Mouse (Mus musculus) liver, adult 2 months (tissue): ENCODE data around the gene Sept9. TPM values are rescaled to one million over a fixed set of nuclear protein-coding genes. Genes with fewer than 3 reads are reported as not detected.

ENCODE experiments used
- DNase-seq: peaks from one replicate; pipeline ENCODE4 v3.0.0-alpha.2; 2011; ENCODE audit warnings: low read depth, low spot score; ENCODE audit errors: extremely low read depth
- H3K27ac ChIP-seq: fragments of 200-500 bp; replicated peaks from 2 replicates; pipeline ENCODE4 v1.5.1; 2012; ENCODE audit warnings: low read depth, mild to moderate bottlenecking, control low read depth, inconsistent platforms, low read length; ENCODE audit not compliant: insufficient read depth
- H3K27me3 ChIP-seq: fragments of 200-500 bp; 2 replicates; pipeline ENCODE4 v1.6.1; 2012; ENCODE audit warnings: mild to moderate bottlenecking, moderate library complexity, low read length, inconsistent platforms; ENCODE audit not compliant: control insufficient read depth, insufficient read depth
- H3K36me3 ChIP-seq: fragments of 200-500 bp; 2 replicates; pipeline ENCODE4 v1.6.1; 2012; ENCODE audit warnings: low read length, inconsistent platforms; ENCODE audit not compliant: control insufficient read depth, insufficient read depth
- H3K4me1 ChIP-seq: fragments of 200-500 bp; 2 replicates; pipeline ENCODE4 v1.6.1; 2011; ENCODE audit warnings: low read length; ENCODE audit not compliant: control insufficient read depth, insufficient read depth
- H3K4me3 ChIP-seq: fragments of 200-500 bp; 2 replicates; pipeline ENCODE4 v1.5.1; 2011; ENCODE audit warnings: low read depth, mild to moderate bottlenecking, control low read depth, low read length, moderate library complexity; ENCODE audit not compliant: insufficient read depth
- H3K79me2 ChIP-seq: fragments of 200-500 bp; 2 replicates; pipeline ENCODE4 v1.6.1; 2012; ENCODE audit warnings: inconsistent platforms, mild to moderate bottlenecking, low read length, moderate library complexity; ENCODE audit not compliant: control insufficient read depth, insufficient read depth
- H3K9ac ChIP-seq: fragments of 200-500 bp; 2 replicates; pipeline ENCODE4 v1.6.1; 2012; ENCODE audit warnings: low read depth, mild to moderate bottlenecking, control low read depth, inconsistent platforms, low read length
- CTCF ChIP-seq: fragments of 200-500 bp; IDR thresholded peaks from 2 replicates; pipeline ENCODE4 v1.5.1; 2011; ENCODE audit warnings: low read depth, low read length, control low read depth
- POLR2A ChIP-seq: fragments of 200-500 bp; IDR thresholded peaks from 2 replicates; pipeline ENCODE4 v1.6.1; 2011; ENCODE audit warnings: low read length, control low read depth; ENCODE audit not compliant: insufficient read depth; ENCODE audit errors: extremely low read depth
- WGBS: fragments of 180-500 bp; shearing (Covaris S2); methylation state at CpG from one replicate; pipeline ENCODE4 v1.1.7; 2018; 5-methylcytosine and 5-hydroxymethylcytosine counted together
- polyA plus RNA-seq: library from polyadenylated mRNA; depleted of rRNA; stranded (reverse); fragments of >200 nt; gene quantifications from 2 replicates; pipeline ENCODE4 v1.2.3, GENCODE M21; 2012
- total RNA-seq: library from RNA; depleted of rRNA; stranded (reverse); fragments of >200 nt; gene quantifications from 2 replicates; pipeline ENCODE4 v1.2.3, GENCODE M21; 2014

The Sept9 gene
- total and polyA plus RNA-seq, 2 experiments: 18.8 to 21.2 TPM

- no peaks in the 10 kb centered on the region for H3K27me3 ChIP-seq
- peaks cover 65% of the 10 kb centered on the region for H3K79me2 ChIP-seq
- H3K27ac ChIP-seq: no peak overlapping the region
- H3K9ac ChIP-seq: no peak overlapping the region
- WGBS: 83% methylated on average over 7 of the region's 7 CpGs
- peaks cover 35% of the 10 kb centered on the region for H3K4me1 ChIP-seq
- 0 out of 2 replicates have a peak, but pooled peaks cover 2% of the 10 kb centered on the region for H3K36me3 ChIP-seq
- no peak for DNase-seq
- no peak overlapping the region for H3K4me3 ChIP-seq
- TF ChIP-seq POLR2A (no peak), CTCF (no peak)
Measured at GRCm38 (mm10) chr11:117305509-117306188, 106.2 kb downstream of the Sept9 start.

- no peak overlapping the region for H3K4me3 ChIP-seq
- 0 out of 2 replicates have a peak, but pooled peaks cover 2% of the 10 kb centered on the region for H3K36me3 ChIP-seq
- peaks cover 59% of the 10 kb centered on the region for H3K79me2 ChIP-seq
- H3K27me3 ChIP-seq: no peaks in the 10 kb centered on the region
- WGBS: 76% methylated on average over 14 of the region's 14 CpGs
- H3K4me1 ChIP-seq: peaks cover 43% of the 10 kb centered on the region
- H3K27ac ChIP-seq: no peak overlapping the region
- H3K9ac ChIP-seq: no peak overlapping the region
- TF ChIP-seq CTCF (no peak), POLR2A (no peak)
- DNase-seq: no peak
Measured at GRCm38 (mm10) chr11:117306311-117307088, 107.0 kb downstream of the Sept9 start.

- Histone ChIP-seq H3K27ac (peak overlapping the region; percentile 30), H3K79me2 (peaks cover 53% of the 10 kb centered on the region), H3K36me3 (0 out of 2 replicates have a peak, but pooled peaks cover under 1% of the 10 kb centered on the region), H3K27me3 (no peaks in the 10 kb centered on the region), H3K4me3 (no peak overlapping the region), H3K9ac (peak overlapping the region; percentile 14), H3K4me1 (peaks cover 58% of the 10 kb centered on the region)
- no peak for DNase-seq
- WGBS: 61% methylated on average over 13 of the region's 13 CpGs
- no peak for TF ChIP-seq CTCF
- no peak for TF ChIP-seq POLR2A
Measured at GRCm38 (mm10) chr11:117307895-117308786, 108.7 kb downstream of the Sept9 start.

DNA sequence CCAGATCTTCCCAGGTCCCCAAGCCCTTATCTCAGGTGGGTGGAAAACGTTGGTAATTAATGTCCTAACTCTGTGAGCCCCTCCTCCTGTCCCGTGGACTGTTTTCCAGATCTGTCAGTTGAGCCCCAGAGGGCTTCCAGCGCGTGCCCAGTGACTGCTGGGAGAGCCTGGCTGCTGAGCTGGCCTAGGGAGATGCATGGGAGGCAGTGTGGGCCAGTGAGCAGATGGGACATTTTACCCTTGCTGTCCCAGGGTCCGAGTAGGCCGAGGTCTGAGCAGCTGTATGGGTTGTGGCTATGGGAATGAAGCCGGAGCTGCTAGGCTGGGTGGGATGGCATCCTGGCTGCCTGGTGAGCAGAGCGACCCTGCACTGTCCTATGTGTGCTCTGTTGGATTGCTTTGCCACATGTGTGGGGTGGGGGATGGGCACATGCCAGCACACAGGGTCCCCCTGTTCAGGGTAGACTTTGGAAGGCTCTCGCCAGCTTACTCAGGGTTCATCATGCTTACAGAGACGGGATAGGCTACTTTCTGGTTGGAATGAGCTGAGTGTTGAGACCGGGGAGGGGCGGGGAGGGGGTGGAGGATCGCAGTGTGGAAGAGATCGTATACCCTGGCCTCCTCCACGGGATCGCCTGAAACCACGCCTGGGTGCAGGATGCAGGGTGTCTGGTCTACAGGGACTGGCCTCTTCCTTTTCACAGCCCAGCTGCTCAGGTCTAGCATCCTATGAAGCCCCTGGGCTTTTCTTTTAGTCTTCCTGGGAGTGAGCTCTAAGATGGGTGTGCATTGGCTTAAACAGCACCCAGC, 109.9 kb downstream of the Sept9 start:
- Histone ChIP-seq H3K27ac (peak overlapping the region; percentile 30), H3K79me2 (peaks cover 53% of the 10 kb centered on the region), H3K27me3 (no peaks in the 10 kb centered on the region), H3K4me1 (peaks cover 70% of the 10 kb centered on the region), H3K9ac (0 out of 2 replicates have a peak overlapping the region, but pooled peaks have one; percentile 6), H3K36me3 (no peaks in the 10 kb centered on the region), H3K4me3 (no peak overlapping the region)
- no peak for DNase-seq
- TF ChIP-seq POLR2A (no peak), CTCF (no peak)
- 69% methylated on average over 17 of the region's 17 CpGs for WGBS

DNA sequence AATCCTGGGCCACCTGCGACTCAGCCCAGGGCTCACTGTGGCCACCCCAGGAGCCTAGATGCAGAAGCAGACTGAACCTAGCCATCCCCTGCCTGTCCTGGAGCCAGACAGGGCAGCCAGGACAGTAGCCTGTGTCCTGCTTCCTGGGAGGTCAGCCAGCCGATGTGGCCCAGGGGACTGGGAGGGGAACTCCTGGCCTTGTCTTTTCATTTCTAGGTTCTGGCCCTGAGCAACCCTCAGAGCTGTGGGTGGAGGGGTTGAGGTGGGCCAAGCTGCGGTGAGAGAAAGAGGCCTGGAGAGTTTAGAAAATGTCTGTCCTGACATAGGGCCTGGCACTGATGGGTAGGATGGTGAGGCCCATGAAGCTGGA, 110.4 kb downstream of the Sept9 start:
- H3K4me3 ChIP-seq: no peak overlapping the region
- peak overlapping the region; percentile 6; the same call in 1 of the 2 replicates for H3K27ac ChIP-seq
- TF ChIP-seq POLR2A (no peak), CTCF (no peak)
- 26% methylated on average over 3 of the region's 3 CpGs for WGBS
- peak; percentile 65 for DNase-seq
- H3K27me3 ChIP-seq: no peaks in the 10 kb centered on the region
- peaks cover 76% of the 10 kb centered on the region for H3K4me1 ChIP-seq
- no peak overlapping the region for H3K9ac ChIP-seq
- H3K36me3 ChIP-seq: no peaks in the 10 kb centered on the region
- peaks cover 50% of the 10 kb centered on the region for H3K79me2 ChIP-seq
